Mouse (Mus musculus) testis, adult 2 months (tissue): ENCODE measurements around the gene Ncl.

ENCODE experiments used
- CTCF ChIP-seq: fragments of 200-500 bp; IDR thresholded peaks from 2 replicates; pipeline ENCODE4 v1.5.1; 2012; ENCODE audit warnings: low read depth, mild to moderate bottlenecking, inconsistent platforms, low read length, moderate library complexity; ENCODE audit not compliant: control insufficient read depth, insufficient read depth, insufficient replicate concordance
- POLR2A ChIP-seq: fragments of 200-500 bp; IDR thresholded peaks from 2 replicates; pipeline ENCODE4 v1.6.1; 2012; ENCODE audit warnings: low read depth, mild to moderate bottlenecking, inconsistent platforms, low read length, moderate library complexity; ENCODE audit not compliant: control insufficient read depth

DNA sequence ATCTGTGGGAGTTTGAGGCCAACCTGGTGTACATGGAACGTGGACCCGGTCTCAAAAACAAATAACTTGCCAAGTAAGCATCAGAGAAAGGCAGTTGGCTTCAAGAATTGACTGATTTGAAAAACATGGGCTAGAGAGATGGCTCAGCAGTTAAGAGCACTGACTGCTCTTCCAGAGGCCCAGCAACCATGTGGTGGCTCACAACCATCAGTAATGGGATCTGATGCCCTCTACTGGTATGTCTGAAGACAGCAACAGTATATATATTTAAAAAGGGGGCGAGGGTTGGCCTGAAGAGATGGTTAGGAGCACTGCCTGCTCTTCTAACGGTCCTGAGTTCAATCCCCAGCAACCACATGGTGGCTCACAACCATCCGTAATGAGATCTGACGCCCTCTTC, 4.5 kb upstream of the Ncl start:
- no peak for TF ChIP-seq CTCF
- TF ChIP-seq POLR2A, result no peak
